Mouse (Mus musculus) bone marrow, adult 2 months (tissue): ENCODE results near the gene Psmb3. TPM values are rescaled to one million over a fixed set of nuclear protein-coding genes. Genes with fewer than 3 reads are reported as not detected.
"Not testable (repeated sequence)": the region's sequence is repeated elsewhere in the genome, so short reads cannot be mapped to it uniquely, and the experiment has no call there.

Source experiments
- H3K27ac ChIP-seq: fragments of 200-500 bp; 2 replicates; pipeline ENCODE4 v1.5.1; 2012; ENCODE audit warnings: low read depth, mild to moderate bottlenecking, control low read depth, inconsistent platforms, low read length; ENCODE audit not compliant: control insufficient read depth, poor library complexity, insufficient read depth
- H3K4me1 ChIP-seq: fragments of 200-500 bp; 2 replicates; pipeline ENCODE4 v1.6.1; 2011; ENCODE audit warnings: low read length; ENCODE audit not compliant: control insufficient read depth, insufficient read depth
- H3K4me3 ChIP-seq: fragments of 200-500 bp; replicated peaks from 2 replicates; pipeline ENCODE3; 2011; ENCODE audit warnings: mild to moderate bottlenecking, low read depth, low read length, control low read depth; ENCODE audit not compliant: control insufficient read depth
- CTCF ChIP-seq: fragments of 200-500 bp; IDR thresholded peaks from 2 replicates; pipeline ENCODE4 v1.5.1; 2011; ENCODE audit warnings: low read length, control low read depth; ENCODE audit not compliant: control insufficient read depth, insufficient read depth
- POLR2A ChIP-seq: fragments of 200-500 bp; IDR thresholded peaks from 2 replicates; pipeline ENCODE4 v1.6.1; 2011; ENCODE audit warnings: low read depth, mild to moderate bottlenecking, control low read depth, low read length, borderline replicate concordance; ENCODE audit not compliant: control insufficient read depth
- WGBS: fragments of 180-500 bp; shearing (Covaris S2); methylation state at CpG from one replicate; pipeline ENCODE4 v1.1.7; 2018; 5-methylcytosine and 5-hydroxymethylcytosine counted together
- polyA plus RNA-seq: library from polyadenylated mRNA; stranded (reverse); fragments of >200 nt; gene quantifications from 2 replicates; pipeline ENCODE4 v1.2.4, GENCODE M21; 2011; ENCODE audit warnings: low replicate concordance; ENCODE audit not compliant: missing spikeins, insufficient read depth, insufficient read length

Gene Psmb3
- polyA plus RNA-seq, 1 experiment: 152 TPM

DNA sequence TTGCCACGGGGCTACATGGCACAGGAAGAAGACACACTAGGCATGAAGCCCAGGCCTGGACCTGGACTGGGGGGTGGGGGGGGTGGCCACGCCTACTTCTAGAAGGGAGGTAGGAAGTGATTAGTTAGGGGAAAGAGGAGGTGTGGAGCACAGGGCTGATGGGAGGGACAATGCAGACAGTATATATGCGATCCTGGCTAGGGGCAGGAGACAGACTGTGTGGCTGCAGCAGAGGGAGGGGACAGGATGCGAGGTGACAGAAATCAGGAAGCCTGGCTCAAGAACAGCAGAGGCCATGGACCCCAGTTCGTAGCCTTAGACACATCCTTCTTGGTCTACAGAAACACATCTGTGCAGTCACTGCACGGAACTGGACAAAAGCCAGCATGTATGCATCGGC is 20.5 kb downstream of the Psmb3 start:
- peaks cover 16% of the 10 kb centered on the region for H3K4me1 ChIP-seq
- TF ChIP-seq CTCF: no peak
- TF ChIP-seq POLR2A: no peak
- WGBS: 20% methylated on average over 7 of the region's 7 CpGs
- no peak overlapping the region for H3K27ac ChIP-seq
- no peak overlapping the region for H3K4me3 ChIP-seq

DNA sequence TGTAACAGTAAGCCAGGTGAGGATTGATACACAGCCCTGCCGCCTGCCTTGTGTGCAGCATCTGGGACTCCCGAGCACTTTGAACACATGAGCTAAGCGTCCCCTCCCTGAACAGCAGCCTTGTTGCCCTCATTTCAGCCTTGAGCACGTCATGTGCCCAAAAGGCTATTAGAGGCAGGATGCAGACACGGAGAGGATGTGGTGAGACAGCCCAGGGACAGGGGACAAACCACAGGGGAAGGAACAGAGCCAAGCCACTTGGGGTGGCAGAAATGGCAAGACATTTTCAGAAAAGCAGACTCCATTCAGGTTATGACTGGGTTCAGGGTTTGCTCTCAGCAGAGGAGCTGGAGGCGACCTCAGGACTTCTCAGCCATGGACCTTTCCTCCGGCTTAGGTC is 25.1 kb downstream of the Psmb3 start:
- TF ChIP-seq CTCF: peak; percentile 2; the same call in 1 of the 2 replicates
- no peak for TF ChIP-seq POLR2A
- H3K4me1 ChIP-seq: peaks cover 17% of the 10 kb centered on the region
- peak overlapping the region; percentile 16 for H3K4me3 ChIP-seq
- WGBS: 13% methylated on average over 7 of the region's 7 CpGs
- H3K27ac ChIP-seq: peak overlapping the region; percentile 91

DNA sequence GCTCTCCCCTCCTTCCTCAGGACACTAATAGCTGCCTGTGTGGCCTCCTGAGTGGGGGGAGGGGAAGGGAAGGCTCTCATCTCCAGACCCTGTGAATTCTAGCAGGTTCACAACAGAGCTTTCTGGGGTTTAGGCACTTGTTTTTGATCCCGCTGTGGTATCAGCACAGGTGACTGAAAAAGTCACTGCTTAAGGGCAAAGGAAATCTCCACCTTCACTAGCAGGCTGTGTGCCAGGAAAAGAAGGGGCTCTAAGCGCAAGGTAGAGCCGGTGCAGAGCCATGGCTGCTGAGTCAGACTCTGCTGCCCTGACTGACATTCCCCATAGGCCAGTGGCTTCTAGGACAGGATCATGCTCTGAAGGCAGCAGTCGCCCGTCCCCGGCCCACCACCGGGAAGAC is 25.5 kb downstream of the Psmb3 start:
- WGBS: 30% methylated on average over 7 of the region's 7 CpGs
- peaks cover 15% of the 10 kb centered on the region for H3K4me1 ChIP-seq
- peak overlapping the region; percentile 16 for H3K4me3 ChIP-seq
- no peak for TF ChIP-seq CTCF
- no peak for TF ChIP-seq POLR2A
- peak overlapping the region; percentile 91 for H3K27ac ChIP-seq

DNA sequence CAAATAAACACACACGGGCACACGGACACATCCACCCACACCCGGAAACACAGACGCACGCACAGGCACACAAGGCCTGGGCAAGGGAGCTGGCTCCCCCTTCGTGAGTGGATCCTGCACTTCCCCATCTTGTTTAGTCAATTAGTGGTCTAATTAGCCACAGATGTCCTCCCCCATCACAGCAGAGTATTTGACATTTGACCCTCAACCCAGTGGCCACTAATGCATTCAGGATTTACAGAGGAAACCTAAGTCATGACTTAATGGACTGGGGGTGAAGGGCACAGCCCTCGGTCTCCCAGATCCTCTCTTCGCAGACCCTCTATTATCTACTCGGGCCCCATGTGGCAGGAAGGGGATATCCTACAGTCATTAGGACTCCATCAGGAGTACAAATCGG is 30.5 kb downstream of the Psmb3 start:
- 55% methylated on average over 10 of the region's 10 CpGs for WGBS
- no peak overlapping the region for H3K27ac ChIP-seq
- no peak overlapping the region for H3K4me3 ChIP-seq
- peaks cover 3% of the 10 kb centered on the region for H3K4me1 ChIP-seq
- TF ChIP-seq POLR2A (no peak), CTCF (no peak)

DNA sequence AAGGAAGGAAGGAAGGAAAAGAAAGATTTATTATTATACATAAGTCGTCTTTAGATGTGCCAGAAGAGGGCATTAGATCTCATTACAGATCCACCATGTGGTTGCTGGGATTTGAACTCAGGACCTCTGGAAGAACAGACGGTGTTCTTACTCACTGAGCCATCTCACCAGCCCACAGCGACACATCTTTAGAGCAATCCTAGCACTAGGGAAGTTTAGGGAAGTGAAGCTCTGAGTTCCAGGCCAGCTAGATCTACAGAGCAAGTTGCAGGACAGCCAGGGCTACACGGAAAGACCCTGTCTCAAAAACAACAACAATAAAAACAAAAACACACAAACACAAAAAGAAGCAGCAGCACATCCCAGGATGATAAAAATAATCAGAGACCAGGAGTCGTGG is 31.6 kb downstream of the Psmb3 start:
- WGBS: 66% methylated on average over 5 of the region's 5 CpGs
- H3K27ac ChIP-seq, H3K4me3 ChIP-seq, H3K4me1 ChIP-seq: not testable (repeated sequence)

DNA sequence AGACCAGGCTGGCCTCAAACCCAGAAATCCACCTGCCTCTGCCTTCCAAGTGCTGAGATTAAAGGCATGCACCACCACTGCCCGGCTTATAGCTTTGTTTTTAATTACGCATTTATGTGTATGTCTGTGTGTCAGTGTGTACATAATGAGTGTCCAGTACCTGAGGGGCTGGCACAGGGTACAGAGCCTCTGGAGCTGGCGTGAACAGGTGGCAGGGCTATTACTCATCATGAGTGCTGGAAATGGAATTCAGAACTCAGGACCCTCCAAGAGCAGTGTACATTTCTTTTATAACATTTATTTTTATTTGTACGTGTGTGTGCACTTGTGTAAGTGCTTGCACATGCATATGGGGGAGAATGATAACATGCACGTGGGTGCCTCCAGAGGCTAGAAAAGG is 33.4 kb downstream of the Psmb3 start:
- no peak for TF ChIP-seq CTCF
- TF ChIP-seq POLR2A: no peak
- H3K4me3 ChIP-seq: no peak overlapping the region
- no peak overlapping the region for H3K27ac ChIP-seq
- WGBS: 84% methylated on average over 5 of the region's 5 CpGs
- peaks cover 2% of the 10 kb centered on the region for H3K4me1 ChIP-seq

DNA sequence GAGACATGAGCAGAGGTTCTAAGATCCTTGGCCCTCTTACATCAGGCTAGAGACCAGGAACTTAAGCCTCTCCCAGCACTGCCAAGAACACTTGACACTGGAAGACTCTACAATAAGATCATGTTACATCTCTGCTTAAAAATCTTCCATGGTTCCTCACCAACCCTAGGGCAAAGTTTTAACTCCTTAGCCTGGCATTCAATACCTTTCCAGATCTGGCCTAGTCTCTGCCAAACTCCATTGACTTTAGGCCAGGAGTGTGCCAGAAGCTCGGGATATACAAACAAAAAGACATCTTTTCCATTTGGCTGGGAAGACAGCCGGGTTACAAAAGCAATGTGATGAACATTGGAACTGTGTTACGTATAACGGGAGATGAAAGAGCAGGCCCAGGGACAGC is 34.4 kb downstream of the Psmb3 start:
- 86% methylated on average over 4 of the region's 4 CpGs for WGBS
- TF ChIP-seq CTCF (no peak), POLR2A (no peak)
- Histone ChIP-seq H3K4me1 (peaks cover 4% of the 10 kb centered on the region), H3K27ac (no peak overlapping the region), H3K4me3 (no peak overlapping the region)

DNA sequence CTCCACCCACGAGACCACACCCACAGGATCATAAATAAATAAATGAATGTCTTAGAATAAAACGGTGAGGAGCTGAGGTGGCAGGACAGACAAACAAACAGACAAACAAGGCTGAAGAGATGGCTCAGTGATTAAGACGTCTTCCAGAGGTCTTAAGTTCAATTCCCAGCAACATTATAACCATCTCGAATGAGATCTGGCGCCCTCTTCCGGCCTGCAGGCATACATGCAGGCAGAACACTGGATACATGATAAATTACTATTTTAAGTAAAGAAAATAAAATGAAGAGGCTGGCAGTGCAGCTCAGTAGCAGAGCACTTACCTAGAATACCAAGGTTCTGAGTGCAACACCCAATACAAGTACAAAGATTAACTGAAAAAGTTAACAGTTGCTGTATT is 35.5 kb downstream of the Psmb3 start:
- WGBS: 63% methylated on average over 6 of the region's 6 CpGs
- H3K4me3 ChIP-seq: no peak overlapping the region
- peaks cover 4% of the 10 kb centered on the region for H3K4me1 ChIP-seq
- peak; percentile 44; the same call in 1 of the 2 replicates for TF ChIP-seq CTCF
- TF ChIP-seq POLR2A: no peak
- no peak overlapping the region for H3K27ac ChIP-seq

DNA sequence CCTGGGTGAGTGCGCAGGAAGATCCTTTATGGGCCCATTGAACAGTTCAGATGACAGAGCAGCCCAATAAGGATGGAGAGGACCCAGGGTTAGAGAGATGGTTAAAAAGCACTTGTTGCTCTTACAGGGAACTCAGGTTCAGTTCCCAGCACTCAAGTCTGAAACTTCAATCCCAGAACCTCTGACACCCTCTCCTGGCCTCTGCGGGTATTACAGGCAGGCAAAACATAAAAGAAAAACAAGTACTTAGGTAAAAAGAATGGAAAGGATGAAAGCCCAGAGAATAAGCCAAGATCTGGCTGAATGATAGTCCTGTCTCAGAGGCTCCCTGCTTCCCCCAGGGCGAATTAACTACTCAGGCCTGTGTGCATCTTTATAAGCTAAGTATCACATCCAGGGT is 36.0 kb downstream of the Psmb3 start:
- no peak for TF ChIP-seq POLR2A
- TF ChIP-seq CTCF: no peak

DNA sequence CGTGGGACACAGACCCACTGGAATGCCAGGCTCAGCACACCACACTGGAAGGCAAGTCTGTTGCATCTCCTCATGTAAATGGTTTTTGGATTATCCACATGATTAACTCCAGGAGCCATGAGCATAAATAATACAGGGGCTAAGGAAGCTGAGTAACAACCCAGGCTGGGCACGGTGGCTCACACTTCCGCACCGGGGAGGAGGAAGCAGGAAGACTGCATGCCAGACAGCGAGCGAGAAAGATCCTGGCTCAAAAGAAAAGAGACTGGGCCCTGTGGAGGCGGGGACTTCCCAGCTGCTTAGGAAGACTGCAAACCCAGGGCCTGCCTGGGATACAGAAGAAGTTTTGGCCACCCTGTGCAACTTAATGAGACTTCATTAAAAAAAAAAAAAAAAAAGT is 37.0 kb downstream of the Psmb3 start:
- Histone ChIP-seq H3K4me1 (peaks cover 4% of the 10 kb centered on the region), H3K4me3 (no peak overlapping the region), H3K27ac (no peak overlapping the region)
- WGBS: 27% methylated on average over 7 of the region's 7 CpGs
- no peak for TF ChIP-seq CTCF
- TF ChIP-seq POLR2A: no peak

More for the DNA sequence above, 36.0 kb downstream of the Psmb3 start:
- WGBS: 89% methylated on average over 3 of the region's 3 CpGs
- Histone ChIP-seq H3K4me1 (peaks cover 4% of the 10 kb centered on the region), H3K4me3 (no peak overlapping the region), H3K27ac (no peak overlapping the region)
